Mouse (Mus musculus): ENCODE results near the gene Pard3.
A peak's percentile ranks its signal among the peaks of the same experiment; 100 is the strongest.

Pard3 gene

DNA sequence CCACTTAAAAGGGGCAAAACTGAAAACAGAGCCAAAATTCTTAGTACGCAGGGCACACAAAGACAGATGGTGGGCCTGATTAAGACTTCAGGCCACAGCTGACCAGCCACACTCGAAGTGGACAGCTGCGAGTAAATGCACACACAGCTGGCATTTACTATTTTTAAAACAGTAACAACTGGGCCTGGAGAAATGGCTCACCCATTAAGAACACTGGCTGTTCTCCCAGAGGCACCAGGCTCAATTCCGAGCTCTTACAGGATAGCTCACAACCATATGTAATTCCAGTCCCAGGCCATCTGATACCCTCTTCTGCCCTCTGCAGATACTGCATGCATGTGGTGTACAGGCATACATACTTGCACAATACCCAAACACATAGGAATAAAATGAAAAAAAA, 8.6 kb upstream of the Pard3 start:
- TF ChIP-seq CTCF (conservative IDR thresholded peaks at IDR 0.05; ENCODE audit: low read length) (no peak), NANOG (IDR thresholded peaks at IDR 0.05; ENCODE audit: borderline replicate concordance, low read length) (no peak), POU5F1 (IDR thresholded peaks at IDR 0.05; ENCODE audit: borderline replicate concordance, low read length) (no peak)
- Histone ChIP-seq H3K4me1 (replicated peaks; ENCODE audit: low read depth, low read length) (peaks cover 9% of the 10 kb centered on the region), H3K36me3 (ENCODE audit: insufficient read depth, low read length) (no peaks in the 10 kb centered on the region), H3K9me3 (ENCODE audit: low read length) (no peaks in the 10 kb centered on the region), H3K27me3 (ENCODE audit: insufficient read depth, low read length) (peaks cover 10% of the 10 kb centered on the region), H3K4me3 (replicated peaks; ENCODE audit: low read length) (no peak overlapping the region)

DNA sequence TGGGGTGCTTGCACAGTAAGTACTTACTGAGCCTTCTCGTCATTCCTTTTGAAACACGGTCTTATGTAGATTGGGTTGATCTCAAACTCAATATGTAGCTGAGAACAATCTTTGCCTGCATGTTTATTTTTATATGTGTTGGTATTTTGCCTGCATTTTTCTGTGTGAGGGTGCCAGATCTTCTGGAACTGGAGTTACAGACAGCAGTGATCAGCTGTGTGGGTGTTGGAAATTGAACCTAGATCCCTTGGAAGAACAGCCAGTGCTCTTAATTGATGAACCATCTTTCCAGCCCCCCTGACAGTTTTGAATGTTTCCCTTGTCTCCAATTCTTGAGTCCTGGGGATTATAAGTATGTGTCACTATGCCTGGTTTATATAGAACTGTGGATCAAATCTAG, 4.9 kb upstream of the Pard3 start:
- Histone ChIP-seq H3K36me3 (ENCODE audit: insufficient read depth, low read length) (no peaks in the 10 kb centered on the region), H3K4me3 (replicated peaks; ENCODE audit: low read length) (no peak overlapping the region), H3K4me1 (replicated peaks; ENCODE audit: low read depth, low read length) (peaks cover 9% of the 10 kb centered on the region), H3K9me3 (ENCODE audit: low read length) (no peaks in the 10 kb centered on the region), H3K27me3 (ENCODE audit: insufficient read depth, low read length) (peaks cover 16% of the 10 kb centered on the region)
- no peak for TF ChIP-seq CTCF (conservative IDR thresholded peaks at IDR 0.05; ENCODE audit: low read length)
- no peak for TF ChIP-seq NANOG (IDR thresholded peaks at IDR 0.05; ENCODE audit: borderline replicate concordance, low read length)
- TF ChIP-seq POU5F1 (IDR thresholded peaks at IDR 0.05; ENCODE audit: borderline replicate concordance, low read length), result no peak

GRCm38 (mm10) chr8:127059826-127060225, 3.9 kb upstream of the Pard3 start:
- no peaks in the 10 kb centered on the region for H3K36me3 ChIP-seq (ENCODE audit: insufficient read depth, low read length)
- peaks cover 9% of the 10 kb centered on the region for H3K4me1 ChIP-seq (replicated peaks; ENCODE audit: low read depth, low read length)
- no peak overlapping the region for H3K4me3 ChIP-seq (replicated peaks; ENCODE audit: low read length)
- peaks cover 16% of the 10 kb centered on the region for H3K27me3 ChIP-seq (ENCODE audit: insufficient read depth, low read length)
- TF ChIP-seq POU5F1 (IDR thresholded peaks at IDR 0.05; ENCODE audit: borderline replicate concordance, low read length), result no peak
- no peak for TF ChIP-seq NANOG (IDR thresholded peaks at IDR 0.05; ENCODE audit: borderline replicate concordance, low read length)
- TF ChIP-seq CTCF (conservative IDR thresholded peaks at IDR 0.05; ENCODE audit: low read length), result no peak
- H3K9me3 ChIP-seq (ENCODE audit: low read length), result no peaks in the 10 kb centered on the region

DNA sequence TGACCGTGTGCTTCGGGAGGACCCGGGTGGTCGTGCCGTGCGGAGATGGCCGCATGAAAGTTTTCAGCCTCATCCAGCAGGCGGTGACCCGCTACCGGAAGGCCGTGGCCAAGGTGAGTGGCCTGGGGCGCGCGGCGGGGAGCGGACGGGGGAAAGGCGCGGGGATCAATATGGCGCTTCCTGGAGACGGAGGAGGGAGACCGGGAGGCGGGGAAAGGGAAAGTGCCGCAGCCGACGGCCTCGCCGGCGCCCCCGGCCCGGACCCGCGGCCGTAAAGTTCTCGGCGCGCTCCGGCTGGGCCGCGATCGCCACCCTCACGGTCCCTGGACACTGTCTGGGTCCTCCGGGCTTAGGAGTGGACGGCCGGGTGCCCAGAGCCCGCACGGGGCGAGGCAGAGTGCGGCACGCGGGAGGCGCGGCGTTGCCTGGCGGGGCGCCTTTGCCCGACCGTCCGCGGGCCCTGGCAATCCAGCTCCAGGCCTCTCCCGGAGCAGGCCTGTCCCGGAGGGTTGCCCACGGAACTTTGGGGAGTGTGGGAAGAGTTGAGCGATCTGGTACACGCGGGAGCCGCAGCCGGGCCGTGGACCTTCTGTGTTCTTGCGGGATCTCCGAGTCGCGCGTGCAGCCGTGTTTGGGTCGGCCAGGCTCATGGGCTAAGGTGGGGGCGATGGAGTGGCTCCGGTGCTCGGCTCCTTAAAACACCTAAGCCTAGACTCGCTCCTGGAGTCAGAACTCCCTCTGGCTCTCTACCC, 844 bp downstream of the Pard3 start:
- peaks cover 15% of the 10 kb centered on the region for H3K27me3 ChIP-seq (ENCODE audit: insufficient read depth, low read length)
- no peaks in the 10 kb centered on the region for H3K9me3 ChIP-seq (ENCODE audit: low read length)
- peak overlapping the region; percentile 93 for H3K4me3 ChIP-seq (replicated peaks; ENCODE audit: low read length)
- H3K4me1 ChIP-seq (replicated peaks; ENCODE audit: low read depth, low read length), result peaks cover 18% of the 10 kb centered on the region
- TF ChIP-seq POU5F1 (IDR thresholded peaks at IDR 0.05; ENCODE audit: borderline replicate concordance, low read length) (no peak), NANOG (IDR thresholded peaks at IDR 0.05; ENCODE audit: borderline replicate concordance, low read length) (no peak)
- no peaks in the 10 kb centered on the region for H3K36me3 ChIP-seq (ENCODE audit: insufficient read depth, low read length)

- Histone ChIP-seq H3K27me3 (ENCODE audit: insufficient read depth, low read length) (peaks cover 15% of the 10 kb centered on the region), H3K4me3 (replicated peaks; ENCODE audit: low read length) (peak overlapping the region; percentile 93), H3K36me3 (ENCODE audit: insufficient read depth, low read length) (no peaks in the 10 kb centered on the region), H3K4me1 (replicated peaks; ENCODE audit: low read depth, low read length) (peaks cover 18% of the 10 kb centered on the region), H3K9me3 (ENCODE audit: low read length) (no peaks in the 10 kb centered on the region)
- TF ChIP-seq CTCF (conservative IDR thresholded peaks at IDR 0.05; ENCODE audit: low read length), result no peak
- no peak for TF ChIP-seq POU5F1 (IDR thresholded peaks at IDR 0.05; ENCODE audit: borderline replicate concordance, low read length)
- no peak for TF ChIP-seq NANOG (IDR thresholded peaks at IDR 0.05; ENCODE audit: borderline replicate concordance, low read length)
Observed at GRCm38 (mm10) chr8:127065113-127065473, 1.4 kb downstream of the Pard3 start.

DNA sequence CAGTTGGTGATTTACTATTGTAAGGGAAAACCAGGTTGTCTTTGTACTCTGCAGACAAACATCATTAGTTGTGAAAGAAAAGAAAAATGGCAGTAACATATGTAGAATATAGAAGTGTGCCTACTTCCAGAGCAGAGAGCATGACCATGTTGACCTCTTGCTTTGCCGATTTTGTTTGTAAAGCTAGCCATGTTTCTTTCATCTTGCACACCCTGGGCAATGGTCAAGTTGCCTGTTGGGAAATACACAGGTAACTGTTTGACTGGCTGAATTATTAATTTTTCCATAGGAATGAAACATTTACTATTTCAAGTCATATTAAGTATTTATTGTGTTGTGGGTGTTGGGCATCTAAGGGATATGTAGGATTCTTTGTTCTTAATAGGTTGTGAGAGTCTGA, 2.1 kb downstream of the Pard3 start:
- Histone ChIP-seq H3K4me3 (replicated peaks; ENCODE audit: low read length) (no peak overlapping the region), H3K36me3 (ENCODE audit: insufficient read depth, low read length) (no peaks in the 10 kb centered on the region), H3K9me3 (ENCODE audit: low read length) (no peaks in the 10 kb centered on the region), H3K4me1 (replicated peaks; ENCODE audit: low read depth, low read length) (peaks cover 18% of the 10 kb centered on the region), H3K27me3 (ENCODE audit: insufficient read depth, low read length) (peaks cover 15% of the 10 kb centered on the region)
- TF ChIP-seq POU5F1 (IDR thresholded peaks at IDR 0.05; ENCODE audit: borderline replicate concordance, low read length) (no peak), NANOG (IDR thresholded peaks at IDR 0.05; ENCODE audit: borderline replicate concordance, low read length) (no peak), CTCF (conservative IDR thresholded peaks at IDR 0.05; ENCODE audit: low read length) (no peak)

DNA sequence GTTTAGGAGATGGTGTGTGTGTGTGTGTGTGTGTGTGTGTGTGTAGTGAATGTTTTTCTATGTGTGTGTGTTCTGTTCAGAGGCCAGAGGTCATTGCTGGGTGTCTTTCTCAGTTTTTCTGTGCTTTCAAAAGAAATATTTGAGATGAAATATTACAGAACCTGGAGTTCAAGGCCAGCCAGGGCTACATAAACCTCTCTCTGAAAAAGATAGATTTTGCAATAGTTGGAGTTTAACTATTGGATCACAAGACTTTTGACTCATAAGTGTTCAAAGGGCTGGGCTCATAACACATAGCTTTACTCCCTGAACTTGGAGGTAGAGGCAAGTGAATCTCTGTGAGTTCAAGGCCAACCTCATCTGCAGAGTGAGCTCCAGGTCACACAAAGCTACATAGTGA, 2.8 kb downstream of the Pard3 start:
- peaks cover 12% of the 10 kb centered on the region for H3K27me3 ChIP-seq (ENCODE audit: insufficient read depth, low read length)
- H3K9me3 ChIP-seq (ENCODE audit: low read length), result no peaks in the 10 kb centered on the region
- TF ChIP-seq CTCF (conservative IDR thresholded peaks at IDR 0.05; ENCODE audit: low read length) (no peak), POU5F1 (IDR thresholded peaks at IDR 0.05; ENCODE audit: borderline replicate concordance, low read length) (no peak), NANOG (IDR thresholded peaks at IDR 0.05; ENCODE audit: borderline replicate concordance, low read length) (no peak)
- H3K4me3 ChIP-seq (replicated peaks; ENCODE audit: low read length), result no peak overlapping the region
- H3K4me1 ChIP-seq (replicated peaks; ENCODE audit: low read depth, low read length), result peaks cover 18% of the 10 kb centered on the region
- H3K36me3 ChIP-seq (ENCODE audit: insufficient read depth, low read length), result no peaks in the 10 kb centered on the region

GRCm38 (mm10) chr8:127068719-127069118, 5.0 kb downstream of the Pard3 start:
- H3K27me3 ChIP-seq (ENCODE audit: insufficient read depth, low read length), result 0 out of 2 replicates have a peak, but pooled peaks cover 2% of the 10 kb centered on the region
- no peak for TF ChIP-seq NANOG (IDR thresholded peaks at IDR 0.05; ENCODE audit: borderline replicate concordance, low read length)

DNA sequence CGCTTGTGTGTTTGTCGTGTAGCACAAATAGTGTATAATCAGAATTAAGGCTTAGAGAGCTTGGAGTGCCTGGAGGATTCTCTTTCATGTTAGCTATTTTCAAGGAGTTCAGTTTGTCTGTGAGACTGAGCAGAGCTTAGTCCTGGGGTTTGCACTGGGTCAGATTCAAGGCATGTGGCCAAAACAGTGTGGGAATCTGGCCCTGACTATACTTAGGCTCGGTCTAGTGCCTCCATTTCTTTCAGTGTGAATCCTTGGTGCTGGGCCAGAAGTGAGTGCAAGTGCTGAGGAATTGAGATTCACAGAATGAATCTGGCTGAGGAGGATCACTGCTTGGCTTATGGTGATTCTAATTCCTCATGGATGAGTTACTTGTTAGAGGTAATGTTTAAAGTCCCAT, 6.5 kb downstream of the Pard3 start:
- H3K36me3 ChIP-seq (ENCODE audit: insufficient read depth, low read length), result no peaks in the 10 kb centered on the region
- TF ChIP-seq NANOG (IDR thresholded peaks at IDR 0.05; ENCODE audit: borderline replicate concordance, low read length) (no peak), POU5F1 (IDR thresholded peaks at IDR 0.05; ENCODE audit: borderline replicate concordance, low read length) (no peak), CTCF (conservative IDR thresholded peaks at IDR 0.05; ENCODE audit: low read length) (no peak)
- 0 out of 2 replicates have a peak, but pooled peaks cover 2% of the 10 kb centered on the region for H3K27me3 ChIP-seq (ENCODE audit: insufficient read depth, low read length)
- peaks cover 11% of the 10 kb centered on the region for H3K4me1 ChIP-seq (replicated peaks; ENCODE audit: low read depth, low read length)
- H3K9me3 ChIP-seq (ENCODE audit: low read length), result no peaks in the 10 kb centered on the region
- no peak overlapping the region for H3K4me3 ChIP-seq (replicated peaks; ENCODE audit: low read length)

More at GRCm38 (mm10) chr8:127068719-127069118, 5.0 kb downstream of the Pard3 start:
- Histone ChIP-seq H3K4me1 (replicated peaks; ENCODE audit: low read depth, low read length) (peaks cover 14% of the 10 kb centered on the region), H3K36me3 (ENCODE audit: insufficient read depth, low read length) (no peaks in the 10 kb centered on the region), H3K9me3 (ENCODE audit: low read length) (no peaks in the 10 kb centered on the region), H3K4me3 (replicated peaks; ENCODE audit: low read length) (no peak overlapping the region)

All from E14TG2a.4 (cell line).